Mouse (Mus musculus): ENCODE results near the gene Fank1. TPM values are rescaled to one million over a fixed set of nuclear protein-coding genes. Genes with fewer than 3 reads are reported as not detected.

Fank1 gene
- total and polyA plus RNA-seq, 2 experiments from 2014 or later, result 3.6 to 6.0 TPM

- H3K36me3 ChIP-seq (ENCODE audit: insufficient read depth, low read length), result no peaks in the 10 kb centered on the region
- ATAC-seq (no peak), DNase-seq (ENCODE audit: low spot score) (no peak)
- H3K4me1 ChIP-seq (ENCODE audit: insufficient read depth, low read length), result no peaks in the 10 kb centered on the region
- H3K4me3 ChIP-seq (ENCODE audit: low read length), result no peak overlapping the region
- H3K27me3 ChIP-seq (ENCODE audit: insufficient read depth, low read length), result no peaks in the 10 kb centered on the region
- no peak overlapping the region for H3K27ac ChIP-seq
- no peaks in the 10 kb centered on the region for H3K9me3 ChIP-seq (ENCODE audit: low read length)
- no peak overlapping the region for H3K9ac ChIP-seq (replicated peaks; ENCODE audit: low read length)
- no peak for TF ChIP-seq CTCF (IDR thresholded peaks at IDR 0.05; ENCODE audit: low read depth)
- 20% methylated on average over 1 of the region's 1 CpGs for WGBS
- no peak overlapping the region for H3K4me2 ChIP-seq (ENCODE audit: low read depth, low read length)
Observed at GRCm38 (mm10) chr7:133847175-133847574, 70.5 kb downstream of the Fank1 start.

GRCm38 (mm10) chr7:133848180-133848579 is 71.5 kb downstream of the Fank1 start:
- DNase-seq (ENCODE audit: low spot score), result no peak
- Histone ChIP-seq H3K27ac (no peak overlapping the region), H3K9me3 (ENCODE audit: low read length) (no peaks in the 10 kb centered on the region), H3K4me3 (ENCODE audit: low read length) (no peak overlapping the region), H3K27me3 (ENCODE audit: insufficient read depth, low read length) (no peaks in the 10 kb centered on the region), H3K9ac (replicated peaks; ENCODE audit: low read length) (no peak overlapping the region), H3K36me3 (ENCODE audit: insufficient read depth, low read length) (no peaks in the 10 kb centered on the region), H3K4me2 (ENCODE audit: low read depth, low read length) (no peak overlapping the region), H3K4me1 (ENCODE audit: insufficient read depth, low read length) (no peaks in the 10 kb centered on the region)
- WGBS, result 48% methylated on average over 2 of the region's 2 CpGs
- ATAC-seq, result no peak
- TF ChIP-seq CTCF (IDR thresholded peaks at IDR 0.05; ENCODE audit: low read depth), result no peak

GRCm38 (mm10) chr7:133850735-133851134 is 74.1 kb downstream of the Fank1 start:
- Histone ChIP-seq H3K27me3 (ENCODE audit: insufficient read depth, low read length) (no peaks in the 10 kb centered on the region), H3K4me2 (ENCODE audit: low read depth, low read length) (no peak overlapping the region), H3K27ac (no peak overlapping the region), H3K9ac (replicated peaks; ENCODE audit: low read length) (no peak overlapping the region), H3K36me3 (ENCODE audit: insufficient read depth, low read length) (no peaks in the 10 kb centered on the region), H3K4me1 (ENCODE audit: insufficient read depth, low read length) (no peaks in the 10 kb centered on the region), H3K4me3 (ENCODE audit: low read length) (no peak overlapping the region), H3K9me3 (ENCODE audit: low read length) (no peaks in the 10 kb centered on the region)
- no peak for ATAC-seq
- peak; percentile 27; the same call in 1 of the 2 replicates for TF ChIP-seq CTCF (IDR thresholded peaks at IDR 0.05; ENCODE audit: low read depth)
- no peak for DNase-seq (ENCODE audit: low spot score)

GRCm38 (mm10) chr7:133856278-133856677 is 79.6 kb downstream of the Fank1 start:
- H3K4me1 ChIP-seq (ENCODE audit: insufficient read depth, low read length), result no peaks in the 10 kb centered on the region
- no peaks in the 10 kb centered on the region for H3K9me3 ChIP-seq (ENCODE audit: low read length)
- H3K27ac ChIP-seq, result no peak overlapping the region
- no peak overlapping the region for H3K4me3 ChIP-seq (ENCODE audit: low read length)
- peak; percentile 100 for TF ChIP-seq CTCF (IDR thresholded peaks at IDR 0.05; ENCODE audit: low read depth)
- peak; percentile 76 for ATAC-seq
- H3K27me3 ChIP-seq (ENCODE audit: insufficient read depth, low read length), result no peaks in the 10 kb centered on the region
- DNase-seq (ENCODE audit: low spot score), result peak; percentile 90
- H3K4me2 ChIP-seq (ENCODE audit: low read depth, low read length), result no peak overlapping the region
- H3K9ac ChIP-seq (replicated peaks; ENCODE audit: low read length), result no peak overlapping the region
- 23% methylated on average over 3 of the region's 3 CpGs for WGBS
- H3K36me3 ChIP-seq (ENCODE audit: insufficient read depth, low read length), result no peaks in the 10 kb centered on the region

GRCm38 (mm10) chr7:133858506-133858905 is 81.8 kb downstream of the Fank1 start:
- Histone ChIP-seq H3K4me2 (ENCODE audit: low read depth, low read length) (no peak overlapping the region), H3K27ac (no peak overlapping the region), H3K4me3 (ENCODE audit: low read length) (no peak overlapping the region), H3K36me3 (ENCODE audit: insufficient read depth, low read length) (no peaks in the 10 kb centered on the region), H3K9ac (replicated peaks; ENCODE audit: low read length) (no peak overlapping the region), H3K9me3 (ENCODE audit: low read length) (no peaks in the 10 kb centered on the region), H3K4me1 (ENCODE audit: insufficient read depth, low read length) (no peaks in the 10 kb centered on the region), H3K27me3 (ENCODE audit: insufficient read depth, low read length) (no peaks in the 10 kb centered on the region)
- WGBS, result 82% methylated on average over 3 of the region's 3 CpGs
- no peak for TF ChIP-seq CTCF (IDR thresholded peaks at IDR 0.05; ENCODE audit: low read depth)
- peak; percentile 54 for DNase-seq (ENCODE audit: low spot score)
- ATAC-seq, result 0 out of 2 replicates have a peak, but pooled peaks have one; percentile 21

GRCm38 (mm10) chr7:133859548-133859947 is 82.9 kb downstream of the Fank1 start:
- Histone ChIP-seq H3K27me3 (ENCODE audit: insufficient read depth, low read length) (no peaks in the 10 kb centered on the region), H3K4me3 (ENCODE audit: low read length) (no peak overlapping the region), H3K27ac (no peak overlapping the region), H3K4me2 (ENCODE audit: low read depth, low read length) (no peak overlapping the region), H3K9me3 (ENCODE audit: low read length) (no peaks in the 10 kb centered on the region), H3K36me3 (ENCODE audit: insufficient read depth, low read length) (no peaks in the 10 kb centered on the region), H3K9ac (replicated peaks; ENCODE audit: low read length) (no peak overlapping the region), H3K4me1 (ENCODE audit: insufficient read depth, low read length) (no peaks in the 10 kb centered on the region)
- no peak for DNase-seq (ENCODE audit: low spot score)
- 90% methylated on average over 4 of the region's 4 CpGs for WGBS
- no peak for TF ChIP-seq CTCF (IDR thresholded peaks at IDR 0.05; ENCODE audit: low read depth)
- ATAC-seq, result no peak

- WGBS, result 95% methylated on average over 6 of the region's 6 CpGs
- no peak for TF ChIP-seq CTCF (IDR thresholded peaks at IDR 0.05; ENCODE audit: low read depth)
- no peak overlapping the region for H3K27ac ChIP-seq
- no peak overlapping the region for H3K9ac ChIP-seq (replicated peaks; ENCODE audit: low read length)
- no peaks in the 10 kb centered on the region for H3K9me3 ChIP-seq (ENCODE audit: low read length)
- no peak overlapping the region for H3K4me2 ChIP-seq (ENCODE audit: low read depth, low read length)
- no peak overlapping the region for H3K4me3 ChIP-seq (ENCODE audit: low read length)
- ATAC-seq (no peak), DNase-seq (ENCODE audit: low spot score) (no peak)
- H3K4me1 ChIP-seq (ENCODE audit: insufficient read depth, low read length), result no peaks in the 10 kb centered on the region
- H3K27me3 ChIP-seq (ENCODE audit: insufficient read depth, low read length), result no peaks in the 10 kb centered on the region
- no peaks in the 10 kb centered on the region for H3K36me3 ChIP-seq (ENCODE audit: insufficient read depth, low read length)
Observed at GRCm38 (mm10) chr7:133862233-133862632, 85.6 kb downstream of the Fank1 start.

Data from hindbrain, postnatal 0 days (tissue).